Mouse (Mus musculus) R1 (cell line): ENCODE data around the gene Eps15l1.

Experiments used
- DNase-seq: peaks from one replicate; pipeline ENCODE4 v3.0.0-alpha.2; 2018; ENCODE audit warnings: low read depth, low spot score

The Eps15l1 gene

GRCm38 (mm10) chr8:72413839-72414238 is 7.4 kb downstream of the Eps15l1 start:
- DNase-seq, result no peak

- no peak for DNase-seq
Observed at GRCm38 (mm10) chr8:72409443-72409842, 11.8 kb downstream of the Eps15l1 start.

- no peak for DNase-seq
Observed at GRCm38 (mm10) chr8:72407878-72408277, 13.4 kb downstream of the Eps15l1 start.

GRCm38 (mm10) chr8:72402981-72403380 is 18.3 kb downstream of the Eps15l1 start:
- DNase-seq, result no peak

- no peak for DNase-seq
Observed at GRCm38 (mm10) chr8:72401381-72401780, 19.9 kb downstream of the Eps15l1 start.

GRCm38 (mm10) chr8:72385737-72386136 is 35.5 kb downstream of the Eps15l1 start:
- no peak for DNase-seq

GRCm38 (mm10) chr8:72382395-72382794 is 38.9 kb downstream of the Eps15l1 start:
- peak; percentile 74 for DNase-seq

GRCm38 (mm10) chr8:72380656-72381055 is 40.6 kb downstream of the Eps15l1 start:
- no peak for DNase-seq

GRCm38 (mm10) chr8:72376900-72377299 is 44.4 kb downstream of the Eps15l1 start:
- no peak for DNase-seq

- peak; percentile 59 for DNase-seq
Observed at GRCm38 (mm10) chr8:72376309-72376708, 45.0 kb downstream of the Eps15l1 start.

GRCm38 (mm10) chr8:72375161-72375560 is 46.1 kb downstream of the Eps15l1 start:
- DNase-seq, result peak; percentile 66

GRCm38 (mm10) chr8:72372311-72372710 is 48.9 kb downstream of the Eps15l1 start:
- DNase-seq, result no peak

- DNase-seq, result no peak
Observed at GRCm38 (mm10) chr8:72371356-72371755, 49.9 kb downstream of the Eps15l1 start.

- DNase-seq, result no peak
Observed at GRCm38 (mm10) chr8:72366435-72366834, 54.8 kb downstream of the Eps15l1 start.

- peak; percentile 74 for DNase-seq
Observed at GRCm38 (mm10) chr8:72365826-72366225, 55.4 kb downstream of the Eps15l1 start.

- DNase-seq, result no peak
Observed at GRCm38 (mm10) chr8:72365016-72365415, 56.2 kb downstream of the Eps15l1 start.

GRCm38 (mm10) chr8:72363457-72363856 is 57.8 kb downstream of the Eps15l1 start:
- no peak for DNase-seq

GRCm38 (mm10) chr8:72362754-72363153 is 58.5 kb downstream of the Eps15l1 start:
- no peak for DNase-seq

- no peak for DNase-seq
Observed at GRCm38 (mm10) chr8:72360162-72360561, 61.1 kb downstream of the Eps15l1 start.

GRCm38 (mm10) chr8:72356593-72356992 is 64.7 kb downstream of the Eps15l1 start:
- DNase-seq, result no peak

GRCm38 (mm10) chr8:72354272-72354671 is 67.0 kb downstream of the Eps15l1 start:
- peak; percentile 39 for DNase-seq

GRCm38 (mm10) chr8:72353700-72354045 is 67.6 kb downstream of the Eps15l1 start:
- DNase-seq, result no peak

- peak; percentile 26 for DNase-seq
Observed at GRCm38 (mm10) chr8:72352951-72353699, 68.1 kb downstream of the Eps15l1 start.
